Mouse (Mus musculus) liver, embryonic 11.5 days (tissue): Measurements from ENCODE around the gene Eif4a3. TPM values are rescaled to one million over a fixed set of nuclear protein-coding genes. Genes with fewer than 3 reads are reported as not detected.
A peak's percentile ranks its signal among the peaks of the same experiment; 100 is the strongest.
"Not testable (repeated sequence)": the region's sequence is repeated elsewhere in the genome, so short reads cannot be mapped to it uniquely, and the experiment has no call there.

ENCODE experiments used
- ATAC-seq: fragments of 200-750 bp; cut with Nextera tagmentation; replicated peaks from 2 replicates; pipeline ENCODE4 v1.8.0; 2017; ENCODE audit warnings: moderate number of reproducible peaks, mild to moderate bottlenecking, moderate TSS enrichment, moderate library complexity; ENCODE audit not compliant: low FRiP score
- DNase-seq: peaks from one replicate; pipeline ENCODE4 v3.0.0-alpha.2; 2017; ENCODE audit warnings: low spot score
- H3K27ac ChIP-seq: fragments of 300-500 bp; sonication (generic); 2 replicates; pipeline ENCODE4 v1.5.1; 2014; ENCODE audit warnings: mild to moderate bottlenecking, low read depth, low read length, control low read depth
- H3K27me3 ChIP-seq: fragments of 300-500 bp; sonication (generic); replicated peaks from 2 replicates; pipeline ENCODE4 v1.6.1; 2014; ENCODE audit warnings: low read length, mixed read lengths; ENCODE audit not compliant: control insufficient read depth, insufficient read depth
- H3K36me3 ChIP-seq: fragments of 300-500 bp; sonication (generic); 2 replicates; pipeline ENCODE4 v1.6.1; 2014; ENCODE audit warnings: mild to moderate bottlenecking, low read length, moderate library complexity, mixed read lengths; ENCODE audit not compliant: control insufficient read depth, insufficient read depth
- H3K4me1 ChIP-seq: fragments of 300-500 bp; sonication (generic); replicated peaks from 2 replicates; pipeline ENCODE4 v1.6.1; 2014; ENCODE audit warnings: low read length, mixed read lengths; ENCODE audit not compliant: control insufficient read depth, insufficient read depth
- H3K4me2 ChIP-seq: fragments of 300-500 bp; sonication (generic); 2 replicates; pipeline ENCODE4 v1.6.1; 2014; ENCODE audit warnings: mild to moderate bottlenecking, control low read depth, moderate library complexity
- H3K4me3 ChIP-seq: fragments of 300-500 bp; sonication (generic); 2 replicates; pipeline ENCODE4 v1.5.1; 2014; ENCODE audit warnings: low read depth, low read length, control low read depth
- H3K9ac ChIP-seq: fragments of 300-500 bp; sonication (generic); 2 replicates; pipeline ENCODE4 v1.6.1; 2014; ENCODE audit warnings: low read depth, low read length, control low read depth
- H3K9me3 ChIP-seq: fragments of 300-500 bp; sonication (generic); 2 replicates; pipeline ENCODE4 v1.6.1; 2016; ENCODE audit warnings: low read length, inconsistent platforms, mixed read lengths; ENCODE audit not compliant: control insufficient read depth
- WGBS: fragments of 180-500 bp; shearing (Covaris S2); extraction: QIAGEN DNeasy Blood & Tissue Kit; methylation state at CpG from one replicate; pipeline ENCODE4 v1.1.7; 2014; 5-methylcytosine and 5-hydroxymethylcytosine counted together
- polyA plus RNA-seq: library from polyadenylated mRNA; unstranded; fragments of >200 nt; fragmentation: Nextera tagmentation; extraction: Ambion mirVana; gene quantifications from 2 replicates; pipeline ENCODE4 v1.2.1, GENCODE M21; 2014

Gene Eif4a3
- polyA plus RNA-seq, 1 experiment from 2014 or later = 404 TPM

DNA sequence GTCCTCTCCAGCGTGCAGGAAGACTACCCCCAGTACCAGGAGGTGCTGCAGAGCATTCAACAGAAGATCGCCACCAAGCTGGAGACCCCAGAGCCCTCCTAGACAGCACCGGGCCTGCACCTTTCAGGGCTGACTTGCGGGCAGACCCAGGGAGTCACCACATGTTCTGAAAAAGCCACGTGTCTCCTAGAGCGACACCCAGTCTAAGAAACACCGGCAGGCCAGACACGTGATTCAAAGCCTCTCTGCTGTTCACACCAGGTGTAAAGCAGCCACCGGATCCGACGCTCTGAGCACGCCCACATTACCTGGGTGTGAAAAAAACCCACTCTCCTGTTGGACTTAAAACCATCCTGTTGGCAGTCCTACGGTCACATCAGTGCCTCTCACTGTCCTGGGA lies 35.5 kb downstream of the Eif4a3 start:
- Histone ChIP-seq H3K4me1 (peaks cover 9% of the 10 kb centered on the region), H3K4me3 (no peak overlapping the region), H3K9me3 (no peaks in the 10 kb centered on the region), H3K4me2 (no peak overlapping the region), H3K27me3 (no peaks in the 10 kb centered on the region), H3K36me3 (no peaks in the 10 kb centered on the region), H3K27ac (no peak overlapping the region), H3K9ac (no peak overlapping the region)
- 87% methylated on average over 13 of the region's 13 CpGs for WGBS
- DNase-seq = no peak
- ATAC-seq = no peak

GRCm38 (mm10) chr11:119259977-119260376 lies 39.9 kb downstream of the Eif4a3 start:
- Histone ChIP-seq H3K36me3 (no peaks in the 10 kb centered on the region), H3K4me3 (no peak overlapping the region), H3K4me2 (no peak overlapping the region), H3K9me3 (no peaks in the 10 kb centered on the region), H3K9ac (no peak overlapping the region), H3K27me3 (no peaks in the 10 kb centered on the region), H3K27ac (no peak overlapping the region), H3K4me1 (0 out of 2 replicates have a peak, but pooled peaks cover 2% of the 10 kb centered on the region)
- ATAC-seq (no peak), DNase-seq (no peak)
- 86% methylated on average over 8 of the region's 8 CpGs for WGBS

- DNase-seq = no peak
- Histone ChIP-seq H3K36me3 (no peaks in the 10 kb centered on the region), H3K27me3 (no peaks in the 10 kb centered on the region), H3K9ac (0 out of 2 replicates have a peak overlapping the region, but pooled peaks have one; percentile 0), H3K4me3 (peak overlapping the region; percentile 14), H3K4me1 (0 out of 2 replicates have a peak, but pooled peaks cover 2% of the 10 kb centered on the region), H3K9me3 (no peaks in the 10 kb centered on the region), H3K27ac (no peak overlapping the region), H3K4me2 (peak overlapping the region; percentile 58)
- peak; percentile 73 for ATAC-seq
- 58% methylated on average over 23 of the region's 23 CpGs for WGBS
Observed at GRCm38 (mm10) chr11:119258572-119259322, 41.1 kb downstream of the Eif4a3 start.

DNA sequence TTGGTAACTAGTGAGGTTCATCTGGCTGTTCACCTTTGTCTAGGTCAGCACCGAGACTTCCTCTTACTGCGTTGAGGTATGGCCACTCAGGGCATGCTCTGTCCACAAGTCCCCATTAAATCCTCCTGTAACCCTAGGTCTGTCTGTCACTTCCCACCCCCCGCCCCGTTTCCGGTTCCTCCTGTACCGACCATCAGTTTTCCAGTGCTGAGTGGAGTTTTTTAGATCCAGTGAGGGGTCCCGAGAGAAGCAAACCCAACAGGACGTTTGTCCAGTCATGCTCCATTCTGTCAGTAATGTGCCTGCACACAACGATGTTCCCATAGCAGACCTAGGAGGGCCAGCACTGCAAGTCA lies 41.7 kb downstream of the Eif4a3 start:
- Histone ChIP-seq H3K4me2 (peak overlapping the region; percentile 58), H3K4me3 (peak overlapping the region; percentile 14), H3K9ac (no peak overlapping the region), H3K27me3 (no peaks in the 10 kb centered on the region), H3K9me3 (no peaks in the 10 kb centered on the region), H3K27ac (no peak overlapping the region), H3K4me1 (0 out of 2 replicates have a peak, but pooled peaks cover 2% of the 10 kb centered on the region), H3K36me3 (no peaks in the 10 kb centered on the region)
- ATAC-seq (no peak), DNase-seq (no peak)
- 59% methylated on average over 9 of the region's 9 CpGs for WGBS

DNA sequence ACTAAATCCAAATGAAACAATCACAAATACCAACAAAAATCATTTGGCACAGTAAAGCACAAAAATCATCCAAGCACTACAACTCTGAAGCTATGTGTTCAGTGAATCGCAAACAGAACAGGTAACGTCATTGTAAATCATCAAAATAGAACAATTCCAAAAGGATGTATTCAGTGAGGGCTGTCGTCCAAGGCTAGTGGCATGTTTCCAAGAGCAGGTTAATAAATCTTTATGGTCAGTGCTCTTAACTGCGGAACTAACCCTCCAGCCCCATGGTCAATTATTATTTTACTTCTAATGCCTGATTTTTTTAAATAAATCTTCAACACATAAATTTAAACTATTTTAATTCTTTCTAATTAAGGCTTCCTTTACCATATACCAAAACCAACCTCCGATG lies 43.3 kb downstream of the Eif4a3 start:
- not testable (repeated sequence) for H3K4me2 ChIP-seq, DNase-seq, H3K36me3 ChIP-seq, H3K27me3 ChIP-seq, H3K4me3 ChIP-seq, H3K9me3 ChIP-seq, ATAC-seq, H3K27ac ChIP-seq, H3K9ac ChIP-seq
- peaks cover 10% of the 10 kb centered on the region for H3K4me1 ChIP-seq
- WGBS = 90% methylated on average over 5 of the region's 5 CpGs

DNA sequence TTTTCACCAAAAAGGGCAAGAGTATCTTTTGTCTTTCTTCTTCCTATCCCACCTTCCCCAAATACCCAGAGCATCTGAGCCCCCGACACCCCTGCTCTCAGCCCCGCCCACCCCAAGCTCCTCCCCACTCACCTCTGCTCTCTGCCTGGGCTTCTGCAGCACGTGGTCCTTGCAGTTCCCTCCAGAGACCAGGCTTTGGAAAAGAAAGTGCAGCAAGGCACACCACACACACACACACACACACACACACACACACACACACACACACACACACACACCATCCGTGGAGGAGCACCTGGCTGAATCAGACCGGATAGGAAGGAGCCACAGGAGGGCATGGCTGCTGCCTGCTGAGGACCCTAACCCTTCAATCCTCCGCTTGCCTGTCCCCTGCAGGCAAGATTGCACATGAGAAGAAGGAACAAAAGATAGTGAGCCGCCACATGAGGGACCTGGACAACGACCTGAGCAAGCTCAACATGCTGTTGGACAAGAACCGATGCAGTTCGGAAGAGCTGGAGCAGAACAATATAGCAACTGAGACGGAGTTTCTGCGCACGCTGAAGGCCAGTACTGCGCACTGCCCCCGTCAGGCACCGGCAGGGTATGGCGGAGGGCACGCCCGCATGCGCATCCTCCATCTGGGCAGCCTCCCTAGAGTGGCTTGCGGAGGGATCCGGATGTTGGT lies 46.9 kb downstream of the Eif4a3 start:
- H3K4me3 ChIP-seq = peak overlapping the region; percentile 17
- H3K4me1 ChIP-seq = peaks cover 14% of the 10 kb centered on the region
- WGBS = 3% methylated on average over 22 of the region's 22 CpGs
- no peaks in the 10 kb centered on the region for H3K9me3 ChIP-seq
- H3K27me3 ChIP-seq = peaks cover 5% of the 10 kb centered on the region; the same call in 1 of the 2 replicates
- no peak overlapping the region for H3K27ac ChIP-seq
- ATAC-seq = peak; percentile 72
- peak overlapping the region; percentile 54 for H3K4me2 ChIP-seq
- H3K36me3 ChIP-seq = no peaks in the 10 kb centered on the region
- peak; percentile 74 for DNase-seq
- H3K9ac ChIP-seq = peak overlapping the region; percentile 52; the same call in 1 of the 2 replicates

GRCm38 (mm10) chr11:119250998-119251397 lies 48.9 kb downstream of the Eif4a3 start:
- WGBS = 36% methylated on average over 17 of the region's 17 CpGs
- H3K4me1 ChIP-seq = peaks cover 14% of the 10 kb centered on the region
- no peak overlapping the region for H3K27ac ChIP-seq
- peaks cover 5% of the 10 kb centered on the region; the same call in 1 of the 2 replicates for H3K27me3 ChIP-seq
- H3K9ac ChIP-seq = no peak overlapping the region
- no peak overlapping the region for H3K4me3 ChIP-seq
- no peak overlapping the region for H3K4me2 ChIP-seq
- ATAC-seq (no peak), DNase-seq (no peak)
- no peaks in the 10 kb centered on the region for H3K36me3 ChIP-seq
- no peaks in the 10 kb centered on the region for H3K9me3 ChIP-seq

- no peak overlapping the region for H3K4me2 ChIP-seq
- H3K9me3 ChIP-seq = no peaks in the 10 kb centered on the region
- no peaks in the 10 kb centered on the region for H3K36me3 ChIP-seq
- H3K27me3 ChIP-seq = peaks cover 5% of the 10 kb centered on the region; the same call in 1 of the 2 replicates
- H3K27ac ChIP-seq = no peak overlapping the region
- H3K9ac ChIP-seq = no peak overlapping the region
- H3K4me1 ChIP-seq = peaks cover 14% of the 10 kb centered on the region
- DNase-seq (no peak), ATAC-seq (0 out of 2 replicates have a peak, but pooled peaks have one; percentile 29)
- no peak overlapping the region for H3K4me3 ChIP-seq
- WGBS = 26% methylated on average over 6 of the region's 6 CpGs
Observed at GRCm38 (mm10) chr11:119249011-119249410, 50.9 kb downstream of the Eif4a3 start.
